Mouse (Mus musculus) megakaryocyte, embryonic 14.5 days (primary cell): Measurements from ENCODE around the gene Cenpu.

Experiments used
- FLI1 ChIP-seq: IDR thresholded peaks from 2 replicates; pipeline ENCODE4 v1.6.1; 2012; ENCODE audit warnings: low read length, inconsistent platforms, mixed read lengths
- GATA1 ChIP-seq: IDR thresholded peaks from 3 replicates; pipeline ENCODE4 v1.6.1; 2012; ENCODE audit warnings: mixed read lengths, low read length, inconsistent platforms, borderline replicate concordance

- no peak for TF ChIP-seq GATA1
- no peak for TF ChIP-seq FLI1
Observed at GRCm38 (mm10) chr8:46512538-46512937, 39.3 kb upstream of the Cenpu start.
